In genomic region chr9:120144474-120144873, GRCm38 (mm10) we compare ENCODE assay signal across 18 mouse cellular contexts. TPM values are rescaled to one million over a fixed set of nuclear protein-coding genes. Genes with fewer than 3 reads are reported as not detected.
DNase-seq lines count a peak whose midpoint lies in the region.
"Had no signal": no experiment of that assay in that cellular context is flagged by ENCODE, and none has a peak within 500 bp of the region (broad histone marks: within the 10 kb centered on the region; RNA-seq: fewer than 3 reads in every experiment).

No protein-coding gene starts in this region.

- peak; percentile 58 for DNase-seq in layer of hippocampus, adult 11-12 months (ENCODE audit: low spot score)
- no peak for DNase-seq in layer of hippocampus, postnatal 25 days (ENCODE audit: extremely low spot score in 1 of 2, low spot score in 1 of 2)
- DNase-seq in left cerebral cortex, adult 18-20 months (ENCODE audit: low spot score in 2 of 2) = peak; percentile 17 to 22
- DNase-seq in left cerebral cortex, postnatal 14 days (ENCODE audit: low spot score in 2 of 2) = no peak
- peak; percentile 78 for DNase-seq in layer of hippocampus, adult 9-11 months
- DNase-seq in urinary bladder, postnatal 4 days (ENCODE audit: low spot score in 2 of 2) = no peak
- DNase-seq: adrenal gland, postnatal 14 days; cerebellum, adult 11 months; cerebellum, adult 9-10 months; cerebellum, postnatal 25 days; forebrain, postnatal 0 days; gastrocnemius, postnatal 36 days; heart, adult 18-20 months; heart, postnatal 10 days; heart, postnatal 4 days had no signal

- intact Hi-C loops in left cerebral cortex, postnatal 14 days (cut with DNase I) = loop anchor here (5.0 kb wide), 2 partner anchors 283 to 353 kb away; no protein-coding TSS in a partner anchor

RNA-seq across cellular contexts. Expression of gene Mobp, which starts 5.0 kb away (rescaled TPM):
- 100 to 1,000 TPM; 605 to 677 TPM for total RNA-seq in layer of hippocampus, postnatal 25 days (2021)
- total RNA-seq in left cerebral cortex, adult 18-20 months (2021) = 100 to 1,000 TPM; 189 to 204 TPM
- 100 to 1,000 TPM; 128 to 224 TPM for total RNA-seq in left cerebral cortex, postnatal 14 days (2021)
- total RNA-seq: adrenal gland, adult 18-20 months; adrenal gland, postnatal 14 days; CH12.LX; forebrain, postnatal 0 days; gastrocnemius, adult 8-10 months; gastrocnemius, postnatal 36 days; heart, adult 18-20 months; heart, postnatal 10 days; heart, postnatal 4 days had no signal

RNA-seq across cellular contexts. Expression of gene Rpsa, which starts 17.0 kb away (rescaled TPM):
- 100 to 1,000 TPM; 415 to 483 TPM for total RNA-seq in layer of hippocampus, postnatal 25 days (2021)
- total RNA-seq in left cerebral cortex, adult 18-20 months (2021) = 100 to 1,000 TPM; 449 to 459 TPM
- 100 to 1,000 TPM; 505 to 517 TPM for total RNA-seq in left cerebral cortex, postnatal 14 days (2021)

RNA-seq across cellular contexts. Expression of gene Slc25a38, which starts 34.3 kb away (rescaled TPM):
- total RNA-seq in layer of hippocampus, postnatal 25 days (2021) = 10 to 100 TPM; 23.2 to 32.4 TPM
- 10 to 100 TPM; 26.0 to 26.5 TPM for total RNA-seq in left cerebral cortex, adult 18-20 months (2021)
- 10 to 100 TPM; 24.2 to 27.0 TPM for total RNA-seq in left cerebral cortex, postnatal 14 days (2021)

RNA-seq across cellular contexts. Expression of gene Ccr8, which starts 52.6 kb away (rescaled TPM):
- not detected for total RNA-seq in layer of hippocampus, postnatal 25 days (2021)
- not detected for total RNA-seq in left cerebral cortex, adult 18-20 months (2021)
- total RNA-seq in left cerebral cortex, postnatal 14 days (2021) = not detected
- total RNA-seq: adrenal gland, adult 18-20 months; adrenal gland, postnatal 14 days; CH12.LX; forebrain, postnatal 0 days; gastrocnemius, adult 8-10 months; gastrocnemius, postnatal 36 days; heart, adult 18-20 months; heart, postnatal 10 days; heart, postnatal 4 days had no signal

Comparison
In these comparisons a context has a peak if more than half of its experiments do, and no peak if none do; other contexts are left out.
1. DNase-seq: peak in layer of hippocampus, adult 11-12 months (single experiment), left cerebral cortex, adult 18-20 months (2 of 2) and layer of hippocampus, adult 9-11 months (single experiment); none in layer of hippocampus, postnatal 25 days (0 of 2), left cerebral cortex, postnatal 14 days (0 of 2) and urinary bladder, postnatal 4 days (0 of 2).